Mouse (Mus musculus): ENCODE results near the gene Ak4.
"Not testable (repeated sequence)": the region's sequence is repeated elsewhere in the genome, so short reads cannot be mapped to it uniquely, and the experiment has no call there.

The Ak4 gene

DNA sequence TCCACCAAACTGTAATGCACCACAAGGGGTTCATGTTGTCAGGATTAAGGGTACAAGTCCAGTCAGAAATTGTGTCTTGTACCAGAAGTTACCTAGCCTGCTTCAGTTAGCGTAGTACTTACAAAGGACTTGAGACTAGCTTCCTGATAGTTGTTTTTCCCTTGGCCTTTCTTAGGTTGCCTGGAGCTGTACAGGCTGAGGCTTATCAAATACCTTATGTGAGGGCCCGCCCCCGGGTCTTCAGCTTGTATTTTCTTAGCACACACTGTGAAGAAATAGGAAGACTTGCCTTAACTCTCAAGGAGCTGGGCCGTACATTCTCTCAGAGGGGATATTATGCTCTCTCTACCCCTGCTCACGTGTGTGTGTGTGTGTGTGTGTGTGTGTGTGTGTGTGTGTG, 4.5 kb downstream of the Ak4 start:
- DNase-seq (ENCODE audit: low read depth, low spot score): no peak

DNA sequence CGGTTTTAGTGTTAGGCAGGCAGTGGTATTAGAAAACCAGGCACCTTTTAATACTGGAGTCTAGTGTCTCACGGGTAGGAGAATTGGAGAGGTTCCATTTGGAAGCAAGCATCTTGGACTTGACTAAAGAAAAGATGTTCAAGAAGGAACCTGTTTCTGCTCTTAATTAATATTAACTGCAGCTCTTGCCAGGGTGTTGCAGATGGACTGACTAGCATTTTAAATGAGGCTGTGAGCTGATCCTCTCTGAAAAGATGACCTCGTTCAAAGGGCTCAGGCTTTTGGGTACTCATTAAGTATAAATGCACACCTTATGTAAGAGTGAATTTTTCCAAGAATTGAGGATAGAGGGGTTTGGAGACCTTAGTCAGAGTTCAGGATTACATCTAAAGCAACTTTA, 5.4 kb downstream of the Ak4 start:
- DNase-seq (ENCODE audit: low read depth, low spot score): no peak

DNA sequence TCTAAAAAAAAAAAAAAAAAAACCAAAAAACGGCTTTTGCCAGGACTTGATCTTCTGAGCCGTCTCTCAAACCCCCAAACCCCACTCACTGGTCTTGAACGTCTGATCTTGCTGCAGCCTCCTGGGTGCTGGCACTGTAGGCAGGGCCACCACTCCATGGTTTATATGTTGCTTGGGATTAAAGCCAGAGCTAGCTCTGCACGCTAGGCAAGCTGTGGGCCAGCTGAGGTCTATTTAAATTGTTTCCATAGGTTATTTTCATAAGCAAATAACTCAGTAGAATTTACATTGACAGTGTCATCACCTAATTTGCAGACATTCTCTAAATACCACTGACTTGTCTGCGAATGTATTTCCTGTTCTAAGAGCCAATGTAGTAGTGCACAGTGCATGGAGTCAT, 6.0 kb downstream of the Ak4 start:
- DNase-seq (ENCODE audit: low read depth, low spot score): no peak

DNA sequence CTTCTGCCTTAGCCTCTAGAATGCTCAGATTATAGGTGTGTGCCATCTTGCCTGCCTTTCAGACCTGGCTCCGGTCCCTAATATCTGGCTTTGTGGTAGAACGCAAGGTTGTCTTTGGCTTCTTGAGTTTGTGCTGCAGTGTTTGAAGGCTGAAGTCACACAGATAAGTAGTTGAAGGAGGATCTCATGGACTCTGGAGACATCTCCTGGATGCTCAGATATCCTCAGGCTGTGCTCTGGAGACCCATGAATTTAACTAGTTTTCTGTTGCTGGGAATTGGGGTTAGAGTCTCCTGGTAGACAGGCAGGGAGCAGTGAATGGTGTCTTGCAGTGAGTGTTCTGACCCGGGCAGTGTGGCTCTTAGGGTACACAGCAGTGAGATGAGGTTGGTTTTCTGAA, 6.6 kb downstream of the Ak4 start:
- DNase-seq (ENCODE audit: low read depth, low spot score): no peak

DNA sequence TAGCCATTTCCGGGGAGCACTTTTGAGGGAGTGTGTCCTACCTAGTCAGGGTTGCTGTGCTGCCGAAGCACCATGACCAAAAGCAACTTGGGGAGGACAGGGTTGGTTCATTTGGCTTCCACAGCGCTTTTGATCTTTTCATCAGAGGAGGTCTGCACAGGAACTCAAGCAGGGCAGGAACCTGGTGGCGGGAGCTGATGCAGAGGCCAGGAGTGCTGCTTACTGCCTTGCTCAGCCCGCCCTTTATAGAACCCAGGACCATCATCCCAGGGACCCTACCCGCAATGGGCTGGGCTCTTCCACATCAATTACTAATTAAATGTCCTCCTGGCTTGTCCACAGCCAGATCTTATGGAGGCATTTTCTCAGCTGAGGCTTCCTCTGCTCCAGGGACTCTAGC, 7.5 kb downstream of the Ak4 start:
- DNase-seq (ENCODE audit: low read depth, low spot score): no peak

DNA sequence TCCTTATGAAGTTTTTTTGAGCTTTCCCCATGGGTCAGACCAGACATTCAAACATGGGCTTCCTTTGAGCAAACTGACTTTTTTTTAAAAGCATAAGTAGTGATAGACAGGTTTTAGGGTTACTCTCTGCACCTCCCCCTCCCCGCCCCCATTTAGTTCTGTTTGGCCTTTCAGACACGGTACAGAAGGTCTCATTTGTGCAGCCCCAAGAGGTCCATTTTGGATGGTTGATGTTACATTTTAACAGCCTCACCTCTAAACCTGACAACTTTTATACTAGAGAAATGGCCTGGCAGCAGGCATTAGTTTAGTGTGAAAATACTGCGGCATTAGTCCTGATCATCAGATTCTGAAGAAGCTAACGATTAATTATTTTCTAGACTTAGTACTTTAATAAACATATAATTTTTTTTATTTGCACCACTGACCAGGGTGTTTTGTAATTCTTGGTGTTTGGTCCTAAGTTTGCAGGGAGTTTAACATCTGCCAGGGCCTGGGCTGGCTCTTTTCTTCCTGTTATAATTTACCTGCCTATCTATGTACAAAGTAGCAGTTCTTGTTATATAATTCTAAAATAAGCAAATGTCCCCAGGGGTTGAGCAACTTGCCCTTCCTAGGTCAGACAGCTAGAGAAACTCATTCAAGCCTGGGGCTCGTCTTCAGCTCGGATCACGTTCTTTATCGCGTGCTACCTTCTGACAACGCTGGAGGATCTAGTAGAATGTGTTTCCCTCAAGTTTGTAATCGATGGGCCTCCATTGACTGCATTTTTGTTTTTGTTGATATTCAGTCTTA, 9.0 kb downstream of the Ak4 start:
- no peak for DNase-seq (ENCODE audit: low read depth, low spot score)

DNA sequence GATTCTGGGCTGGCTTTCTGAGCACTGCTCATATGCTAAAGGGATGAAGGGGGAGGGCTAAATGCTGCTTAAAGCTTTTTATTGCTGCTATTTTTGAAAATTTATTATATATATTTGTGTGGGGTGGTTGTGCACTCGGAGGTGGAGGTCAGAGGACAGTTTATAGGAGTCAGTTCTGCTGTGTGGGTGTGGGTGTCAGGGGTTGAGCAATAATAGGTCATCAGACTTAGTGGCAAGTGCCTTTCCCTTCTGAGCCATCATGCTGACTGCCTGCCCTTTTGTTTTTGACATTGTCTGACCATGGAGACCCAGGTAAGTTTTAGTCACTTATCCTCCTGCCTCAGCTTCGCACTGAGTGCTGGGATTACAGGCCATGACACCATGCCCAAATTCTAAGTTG, 10.0 kb downstream of the Ak4 start:
- DNase-seq (ENCODE audit: low read depth, low spot score): no peak

DNA sequence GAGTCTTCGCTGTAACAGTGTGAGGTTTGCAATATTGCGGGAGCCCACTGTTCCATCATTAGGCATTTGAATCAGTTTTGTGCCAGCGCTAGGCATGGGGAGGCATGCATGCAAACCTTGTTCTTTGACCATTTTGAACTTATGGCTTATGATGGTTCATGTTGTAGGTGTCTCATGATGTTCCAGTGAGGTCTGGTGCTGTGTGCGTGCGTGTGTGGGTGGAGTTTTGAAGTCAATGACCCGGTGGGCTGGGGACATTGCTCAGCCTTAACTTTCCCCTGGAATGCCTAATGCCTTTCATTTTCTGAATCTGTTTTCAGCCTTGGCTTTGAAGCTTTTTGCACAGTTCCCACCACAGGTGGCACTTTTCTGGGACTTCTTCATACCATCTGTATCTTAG, 10.9 kb downstream of the Ak4 start:
- no peak for DNase-seq (ENCODE audit: low read depth, low spot score)

DNA sequence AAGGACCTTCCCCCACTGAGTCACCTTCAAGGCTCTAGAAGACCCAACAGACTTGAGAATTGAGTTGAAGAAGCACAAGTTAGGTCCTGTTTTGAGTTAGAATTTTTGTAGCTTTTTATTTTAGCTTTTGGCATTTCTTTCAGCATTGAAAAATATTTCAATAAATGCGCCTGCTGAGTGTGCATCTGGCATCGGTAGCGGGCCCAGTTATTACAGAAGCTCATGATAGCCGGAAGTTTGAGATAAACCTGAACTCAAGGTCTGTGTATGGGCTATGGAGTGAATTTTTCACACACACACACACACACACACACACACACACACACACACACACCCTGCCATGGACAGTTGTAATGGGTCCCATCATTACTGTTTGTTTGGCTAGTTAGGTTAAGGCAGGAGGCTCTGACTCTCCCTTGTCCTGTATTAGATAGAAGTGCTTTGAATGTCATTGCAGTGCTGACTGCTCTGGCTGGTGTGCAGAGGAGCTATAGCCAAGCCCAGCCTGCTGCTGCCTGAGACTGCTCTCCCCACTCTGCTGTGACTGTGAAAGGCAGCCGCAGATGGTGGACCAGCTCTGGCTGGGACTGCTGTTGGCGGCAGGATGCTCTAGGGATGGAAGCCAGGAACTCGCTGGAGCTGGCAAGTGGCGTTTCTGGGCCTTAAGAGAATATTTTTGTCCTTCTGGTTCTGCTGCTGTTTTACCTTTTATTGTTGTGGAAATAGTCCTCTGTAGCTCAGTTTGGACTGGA, 17.9 kb downstream of the Ak4 start:
- DNase-seq (ENCODE audit: low read depth, low spot score): no peak

DNA sequence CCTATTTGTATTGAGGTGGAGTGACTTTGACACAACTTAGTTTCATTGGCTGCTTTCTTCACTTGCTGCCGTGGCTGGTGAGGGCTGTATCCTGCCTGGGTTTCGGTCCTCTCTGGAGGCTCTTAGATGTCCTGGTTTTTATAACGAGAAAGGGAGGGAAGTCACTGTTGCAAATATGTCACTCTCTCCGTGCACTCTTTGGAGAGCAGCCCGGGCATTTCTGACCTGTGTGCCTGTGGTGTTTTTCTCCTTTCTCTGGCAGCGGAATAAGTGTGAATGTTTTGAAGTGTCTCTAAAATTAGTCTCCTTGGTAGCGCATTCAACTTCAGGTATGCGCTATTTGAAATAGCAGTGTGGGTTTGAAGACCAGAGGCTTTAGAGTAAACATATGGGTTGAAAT, 19.2 kb downstream of the Ak4 start:
- no peak for DNase-seq (ENCODE audit: low read depth, low spot score)

DNA sequence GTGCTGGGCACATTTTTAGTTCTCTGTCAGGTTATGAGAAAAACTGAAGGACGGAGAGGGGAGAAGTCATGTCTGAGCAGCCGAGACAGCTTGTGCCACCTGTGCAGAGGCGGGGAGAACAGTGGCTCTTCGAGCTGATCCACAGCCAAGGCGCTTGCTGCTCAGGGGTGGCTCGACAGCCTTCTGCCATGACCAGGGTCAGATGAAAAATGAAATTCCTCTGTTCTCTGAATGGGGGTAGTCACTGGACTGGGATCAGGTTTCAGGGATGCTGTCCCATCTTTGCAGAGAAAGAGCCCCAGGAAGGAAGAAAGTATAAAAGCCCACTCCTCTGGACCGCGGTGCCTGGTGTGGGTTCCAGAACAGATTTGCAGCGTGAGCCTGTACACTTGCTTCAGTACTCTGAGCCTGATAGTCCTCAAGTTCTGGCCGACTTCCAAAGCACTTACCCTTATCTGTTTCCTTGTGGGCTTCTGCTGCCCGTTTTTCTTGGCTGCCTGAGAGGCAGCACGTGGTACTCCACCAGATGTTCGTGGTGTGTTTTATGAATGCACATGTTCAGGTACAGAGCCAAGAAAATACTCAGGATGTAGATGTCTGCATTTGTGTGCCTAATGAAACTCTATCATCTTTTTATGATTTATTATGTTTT, 20.8 kb downstream of the Ak4 start:
- no peak for DNase-seq (ENCODE audit: low read depth, low spot score)

DNA sequence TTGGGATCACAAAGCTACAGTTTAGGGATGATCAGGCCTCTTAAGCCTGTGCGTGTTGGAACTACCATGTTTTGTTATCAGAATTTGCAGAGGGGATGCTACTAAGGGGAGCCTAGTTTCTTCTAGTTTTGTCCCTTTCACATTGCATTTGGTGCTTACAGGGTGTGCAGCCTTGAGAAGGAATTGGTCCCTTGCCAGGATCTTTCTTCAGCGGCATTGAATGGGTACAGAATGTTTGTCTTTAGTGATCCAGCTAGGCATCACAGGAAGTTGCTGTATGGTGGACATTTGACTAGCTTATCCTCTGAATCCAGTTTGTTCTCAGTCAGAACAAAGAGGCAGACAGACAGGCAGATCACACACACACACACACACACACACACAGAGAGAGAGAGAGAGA, 23.7 kb downstream of the Ak4 start:
- DNase-seq (ENCODE audit: low read depth, low spot score): no peak

DNA sequence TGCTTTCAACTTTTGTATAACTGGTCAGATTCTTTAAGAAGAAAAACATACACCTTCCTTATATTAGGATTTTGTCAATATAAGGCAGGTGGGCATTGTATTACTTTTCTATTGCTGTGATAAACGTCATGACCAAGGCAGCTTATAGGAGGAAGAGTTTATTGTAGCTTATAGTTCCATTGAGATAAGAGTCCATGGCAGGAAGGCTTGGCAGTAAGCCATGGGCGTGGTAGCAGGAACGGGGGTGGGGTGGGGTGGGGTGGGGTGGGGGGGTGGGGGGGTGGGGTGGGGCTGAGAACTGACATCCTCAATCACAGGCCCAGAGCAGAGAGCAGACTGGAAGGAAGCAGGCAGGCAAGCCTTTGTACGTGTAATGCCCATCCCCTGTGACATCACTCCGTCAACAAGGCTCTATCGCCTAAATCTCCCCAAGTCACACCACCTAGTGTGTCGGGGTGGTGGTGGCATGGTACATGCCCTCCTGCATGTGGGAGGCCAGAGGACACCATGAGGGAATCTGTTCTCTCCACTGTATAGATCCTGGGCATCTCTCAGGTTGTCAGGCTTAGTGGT, 24.4 kb downstream of the Ak4 start:
- DNase-seq (ENCODE audit: low read depth, low spot score): no peak

DNA sequence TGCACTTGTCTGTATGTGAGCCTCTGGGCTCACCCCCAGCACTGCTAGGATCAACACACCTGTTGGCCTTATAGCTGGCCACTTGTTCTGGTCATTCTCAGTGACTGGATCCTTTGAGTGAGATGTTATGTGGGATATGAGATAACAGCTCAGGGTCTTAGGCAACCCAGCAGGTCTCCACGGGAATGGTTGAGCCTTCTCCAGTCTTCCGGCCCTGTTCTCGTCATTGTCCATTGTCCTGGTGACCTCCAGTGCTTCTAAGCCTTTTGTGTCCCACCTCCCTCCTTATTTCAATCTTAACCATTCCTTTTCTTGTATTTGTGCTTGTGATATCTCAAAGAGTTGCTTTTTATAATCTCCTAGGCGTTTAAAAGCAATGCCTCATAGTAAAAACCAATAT, 26.6 kb downstream of the Ak4 start:
- DNase-seq (ENCODE audit: low read depth, low spot score): no peak

DNA sequence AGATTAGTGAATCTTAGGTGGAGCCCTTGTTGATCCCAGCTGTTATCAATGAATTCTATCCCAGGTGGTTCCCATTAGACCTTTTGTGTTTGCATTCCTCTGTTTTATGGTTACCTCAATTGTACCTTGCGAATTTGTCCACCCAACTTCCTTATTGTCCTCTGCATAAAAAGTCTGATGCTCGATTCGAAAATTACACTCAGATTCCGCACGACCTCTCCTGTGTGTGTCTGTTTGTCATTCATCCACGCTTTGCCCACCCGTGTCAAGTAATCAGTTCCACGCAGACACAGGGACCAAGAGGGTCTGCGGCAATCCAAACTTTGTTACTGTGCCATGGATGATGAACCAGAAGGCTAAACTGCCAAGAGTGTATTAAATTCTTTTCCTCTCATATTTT, 27.5 kb downstream of the Ak4 start:
- DNase-seq (ENCODE audit: low read depth, low spot score): not testable (repeated sequence)

DNA sequence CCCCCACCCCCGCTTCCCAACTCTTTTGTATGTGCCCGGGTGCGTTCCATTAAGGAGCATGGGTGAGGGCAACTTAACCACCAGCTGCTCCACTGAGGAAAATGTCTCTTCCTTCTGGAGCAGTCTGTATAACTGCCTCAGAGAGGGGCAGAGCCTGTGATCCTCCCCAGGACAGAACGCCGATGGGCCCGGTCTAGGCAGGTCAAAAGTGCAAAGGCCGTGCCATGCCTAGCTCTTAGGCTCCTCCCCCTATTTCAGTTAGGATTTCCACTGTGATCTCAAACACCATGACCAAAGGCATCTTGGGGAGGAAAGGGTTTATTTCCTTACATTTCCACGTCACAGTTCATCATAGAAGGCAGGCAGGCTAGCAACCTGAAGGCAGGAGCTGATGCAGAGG, 29.6 kb downstream of the Ak4 start:
- no peak for DNase-seq (ENCODE audit: low read depth, low spot score)

DNA sequence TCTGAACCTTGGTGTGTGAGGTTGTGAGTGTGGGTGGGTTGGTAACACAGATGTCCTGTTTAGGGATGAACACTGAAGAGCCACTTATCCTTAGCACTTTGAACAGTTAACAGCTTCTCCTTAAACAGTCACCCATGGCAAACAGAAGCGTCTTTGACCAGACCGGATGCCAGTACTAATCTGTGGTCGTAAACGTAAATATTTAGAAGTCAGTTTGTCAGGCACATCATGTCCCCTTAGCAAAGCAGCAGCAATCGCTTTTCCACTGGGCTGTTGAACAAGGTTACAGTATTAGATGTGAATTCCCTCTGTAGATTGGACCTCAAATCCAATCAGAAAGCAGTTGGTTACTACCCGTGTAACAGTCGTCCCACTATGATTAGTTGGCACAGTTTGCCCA, 30.3 kb downstream of the Ak4 start:
- no peak for DNase-seq (ENCODE audit: low read depth, low spot score)

DNA sequence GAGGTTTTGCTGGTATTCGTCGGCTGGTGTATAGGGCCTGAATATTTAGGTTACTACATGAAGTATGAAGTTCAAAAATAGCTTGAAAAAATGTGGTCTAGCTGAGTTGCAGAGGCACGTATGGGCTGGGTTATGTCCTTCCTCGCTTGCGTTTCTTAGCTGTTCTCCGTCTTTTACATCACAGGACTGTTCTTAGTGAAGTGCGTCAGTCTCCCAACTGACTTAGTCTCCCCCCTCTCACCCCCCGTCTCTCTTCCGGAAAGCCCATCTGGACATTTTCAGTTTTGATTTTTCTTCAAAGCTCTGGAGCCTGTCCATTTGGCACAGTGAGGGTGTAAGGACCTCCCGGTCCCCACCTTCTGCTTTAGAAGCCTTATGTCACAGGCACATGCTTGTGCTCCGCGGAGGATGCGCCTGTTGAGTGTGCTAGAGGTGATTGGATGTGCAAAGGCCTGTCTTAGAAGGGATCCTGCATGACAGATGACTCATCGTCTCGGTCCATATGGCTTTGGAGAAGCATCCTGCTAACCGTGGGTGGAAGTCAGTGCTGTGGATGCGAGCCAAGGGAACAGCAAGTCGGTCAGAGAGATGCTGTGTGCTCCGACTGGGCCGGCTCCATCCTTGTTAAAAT, 31.2 kb downstream of the Ak4 start:
- no peak for DNase-seq (ENCODE audit: low read depth, low spot score)

DNA sequence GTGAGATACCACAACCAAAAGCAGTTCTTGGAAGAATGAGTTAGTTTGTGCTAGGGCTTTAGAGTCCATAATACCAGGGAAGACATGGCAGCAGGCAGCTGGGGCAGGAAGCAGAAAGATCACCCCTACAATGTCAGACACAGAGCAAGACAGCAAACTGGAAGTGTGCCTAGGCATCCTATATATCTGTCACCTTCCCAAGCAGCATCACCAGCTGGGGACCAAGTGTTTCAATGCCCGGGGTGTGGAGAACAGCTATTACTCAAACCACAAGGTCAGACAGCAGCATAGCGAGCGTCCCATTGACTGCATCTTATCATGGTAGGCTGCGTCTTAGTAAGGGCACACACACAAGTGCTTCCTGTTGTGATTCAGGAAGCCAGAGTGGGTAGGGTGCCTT, 32.0 kb downstream of the Ak4 start:
- DNase-seq (ENCODE audit: low read depth, low spot score): no peak

DNA sequence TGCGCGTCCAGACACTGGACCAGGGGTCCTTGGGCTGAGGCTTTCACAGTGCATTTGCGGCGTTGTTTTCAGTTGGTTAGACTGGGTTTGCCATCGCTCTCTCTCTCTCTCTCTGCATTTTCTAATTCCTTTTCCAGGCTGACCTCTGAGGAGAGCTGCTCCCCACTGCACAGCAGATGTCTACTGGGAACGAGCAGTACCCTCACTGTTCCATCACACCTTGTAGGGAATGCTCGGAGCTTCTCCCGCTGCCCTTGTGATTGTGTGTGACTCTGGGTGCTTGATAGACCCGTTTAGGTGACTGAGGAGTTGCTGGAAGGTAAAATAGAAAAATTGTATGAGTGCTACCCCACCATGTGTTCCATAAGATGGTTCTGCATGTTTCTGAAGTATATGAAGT, 33.8 kb downstream of the Ak4 start:
- DNase-seq (ENCODE audit: low read depth, low spot score): no peak

DNA sequence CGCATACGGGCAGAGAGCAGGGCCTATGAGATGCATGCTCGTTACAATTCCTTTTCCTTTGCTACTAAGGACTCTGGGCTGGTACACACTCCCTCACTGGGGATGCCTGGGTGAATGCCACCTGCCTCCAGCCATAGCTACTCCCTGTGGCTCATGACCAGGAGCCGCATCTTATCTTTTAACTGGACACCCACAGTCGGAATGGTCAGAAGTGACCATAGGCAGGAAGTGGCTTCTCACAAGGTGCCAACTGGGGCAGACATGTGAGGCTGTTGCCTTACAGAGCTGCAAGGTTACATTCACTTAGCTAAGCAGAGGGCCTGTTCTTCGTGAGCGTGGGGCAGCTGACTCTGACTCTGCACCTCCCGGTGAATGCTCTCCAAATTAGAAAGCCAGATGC, 38.1 kb downstream of the Ak4 start:
- DNase-seq (ENCODE audit: low read depth, low spot score): no peak

DNA sequence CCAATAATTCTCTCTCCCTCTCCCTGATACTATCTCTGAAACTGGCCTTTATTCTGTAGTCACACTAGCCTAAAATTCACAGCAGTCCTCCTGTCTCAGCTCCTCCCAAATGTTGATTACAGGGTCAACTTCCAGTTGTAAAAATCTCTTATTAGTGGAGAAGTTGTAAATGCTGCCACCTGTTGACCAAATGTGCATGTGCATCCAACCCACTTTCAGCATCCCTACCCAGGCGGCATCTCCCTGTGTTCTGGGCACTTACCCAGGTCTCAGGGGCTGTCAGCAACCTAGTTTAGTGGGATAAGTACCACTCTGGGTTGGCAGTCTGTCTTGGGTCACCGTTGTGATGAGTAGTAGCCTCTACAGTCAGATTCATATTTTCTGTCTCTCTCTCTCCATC, 39.3 kb downstream of the Ak4 start:
- DNase-seq (ENCODE audit: low read depth, low spot score): no peak

Measured in c-Kit-negative CD71-positive TER-119-positive erythroid progenitor cells, embryonic 14.5 days (primary cell).